Mouse (Mus musculus) gastrocnemius, adult 18-20 months (tissue): ENCODE measurements around the gene Olfr697. TPM values are rescaled to one million over a fixed set of nuclear protein-coding genes. Genes with fewer than 3 reads are reported as not detected.
"Not testable (repeated sequence)": the region's sequence is repeated elsewhere in the genome, so short reads cannot be mapped to it uniquely, and the experiment has no call there.

Source experiments
- DNase-seq: peaks from one replicate; pipeline ENCODE4 v3.0.0; 2021; ENCODE audit warnings: low spot score
- long read RNA-seq, 2 experiments: library from polyadenylated mRNA; stranded (forward); transcript quantifications; one replicate each; pipeline ENCODE4 v2.0.0; 2021
- total RNA-seq, 2 experiments: library from RNA; stranded (reverse); gene quantifications; 2 replicates each; pipeline ENCODE4 v1.2.3; 2021

Gene Olfr697
- not detected for total RNA-seq
- long read RNA-seq, experiment 1 = 0 reads
- long read RNA-seq, experiment 2 = 0 reads

DNA sequence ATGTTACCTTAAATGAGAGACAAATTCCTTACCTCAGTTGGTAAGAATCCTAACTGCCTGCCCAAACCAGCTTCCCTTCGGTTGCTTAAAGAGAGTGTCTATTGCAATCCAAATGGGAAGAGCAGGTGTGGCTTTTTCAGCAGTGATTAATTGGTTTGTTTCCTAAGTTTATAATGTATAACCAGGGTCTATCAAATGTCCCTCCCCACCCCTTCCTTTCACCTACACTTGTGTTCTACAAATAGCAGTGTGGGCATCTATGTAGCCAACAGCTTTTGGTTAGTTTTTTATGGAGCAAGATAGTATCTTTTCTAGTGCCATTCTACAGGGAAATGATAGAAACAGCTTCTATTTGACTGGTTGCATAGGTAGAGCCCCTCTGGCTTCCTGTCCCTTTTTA is at the start of gene Olfr697:
TSS of gene Olfr697 (minus strand) at position 101 of the 400 bp plus-strand sequence.
- no peak for DNase-seq

DNA sequence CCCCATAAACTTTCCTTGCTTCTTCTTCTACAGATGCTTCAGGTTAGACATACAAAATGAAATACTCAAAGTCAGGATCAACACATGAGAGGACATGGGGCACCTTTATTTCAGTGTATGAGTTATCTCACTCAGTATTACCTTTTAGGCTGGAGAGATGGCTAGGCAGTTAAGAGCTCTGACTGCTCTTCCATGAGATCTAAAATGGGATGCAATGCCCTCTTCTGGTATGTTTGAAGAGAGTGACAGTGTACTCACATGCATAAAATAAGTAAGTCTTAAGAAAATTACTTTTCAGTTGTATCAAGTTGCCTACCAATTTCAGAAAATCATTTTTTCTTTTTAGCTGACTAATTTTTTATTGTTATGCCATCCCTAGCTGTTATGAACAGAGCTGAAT is 46.1 kb upstream of the Olfr697 start:
- no peak for DNase-seq

DNA sequence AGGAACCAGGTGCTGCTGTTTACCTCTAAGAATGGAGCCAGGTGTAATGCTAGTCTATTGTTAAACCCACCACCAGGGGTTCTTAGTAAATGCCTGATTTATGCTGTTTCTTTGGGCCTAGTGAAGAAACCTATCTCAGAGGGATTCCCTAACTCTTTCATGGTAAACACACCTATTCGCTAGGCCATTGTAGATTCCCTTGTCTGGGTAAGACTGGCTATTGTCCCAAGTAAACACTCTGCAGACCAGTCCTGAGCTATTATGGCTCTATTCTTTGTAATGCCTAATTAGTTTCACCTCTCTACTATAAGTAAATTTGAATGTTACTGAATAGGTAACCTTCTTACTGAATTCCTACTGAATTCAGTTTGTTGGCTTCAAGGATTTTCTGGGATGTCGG is 18.8 kb upstream of the Olfr697 start:
- DNase-seq = not testable (repeated sequence)

DNA sequence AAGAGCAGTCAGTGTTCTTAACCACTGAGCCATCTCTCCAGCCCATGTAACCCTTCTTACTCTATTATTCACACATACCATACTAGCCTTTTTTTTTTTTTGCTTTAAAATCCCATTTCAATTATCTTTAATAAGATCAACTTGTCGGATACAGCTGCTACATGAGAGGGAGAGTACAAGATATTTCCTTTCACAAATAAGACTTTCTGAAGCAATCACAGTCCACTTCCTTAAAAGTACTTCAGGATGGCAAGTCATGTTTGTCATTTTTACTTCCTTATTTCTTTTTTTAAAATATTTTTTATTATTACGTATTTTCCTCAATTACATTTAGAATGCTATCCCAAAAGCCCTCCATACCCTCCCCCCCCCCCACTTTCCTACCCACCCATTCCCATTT is 16.6 kb upstream of the Olfr697 start:
- no peak for DNase-seq

DNA sequence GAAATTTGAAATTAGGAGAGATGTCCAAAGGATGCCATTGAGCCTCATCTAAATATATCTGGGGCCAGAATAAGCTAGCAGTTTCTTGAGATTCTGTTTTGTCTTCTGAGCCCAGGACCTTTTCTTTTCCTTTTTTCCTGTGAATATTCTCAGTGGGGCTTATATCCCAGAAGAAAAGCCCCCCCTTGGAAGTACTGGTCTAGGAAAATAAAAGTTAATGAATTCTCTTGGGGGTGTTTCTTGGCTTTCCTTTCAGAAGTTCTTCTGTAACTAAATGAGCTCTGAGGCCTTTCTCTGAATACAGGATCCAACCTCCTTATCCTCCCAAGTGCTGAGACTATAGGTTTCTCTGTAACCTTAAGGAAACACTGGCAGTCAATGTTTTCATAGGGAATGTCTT is 13.1 kb upstream of the Olfr697 start, which contains the start of gene Olfr698:
TSS of gene Olfr698 (minus strand) at position 101 of the 400 bp plus-strand sequence.
- DNase-seq = no peak

DNA sequence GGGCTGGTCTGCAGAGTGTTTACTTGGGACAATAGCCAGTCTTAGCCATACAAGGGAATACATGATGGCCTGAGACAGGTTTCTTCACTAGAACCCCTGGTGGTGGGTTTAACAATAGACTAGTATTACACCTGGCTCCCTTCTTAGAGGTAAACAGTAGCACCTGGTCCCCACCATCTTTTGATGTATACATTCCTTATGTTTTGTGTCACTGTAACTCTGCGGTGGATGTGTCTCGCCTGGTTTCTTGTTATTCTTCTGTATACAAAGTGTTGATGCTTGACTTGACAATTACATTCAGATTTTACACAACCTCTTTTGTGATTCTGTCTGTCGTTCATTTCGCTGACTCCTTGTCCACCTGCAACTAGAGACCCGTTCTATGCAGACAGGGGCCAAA is 3.6 kb upstream of the Olfr697 start:
- no peak for DNase-seq

DNA sequence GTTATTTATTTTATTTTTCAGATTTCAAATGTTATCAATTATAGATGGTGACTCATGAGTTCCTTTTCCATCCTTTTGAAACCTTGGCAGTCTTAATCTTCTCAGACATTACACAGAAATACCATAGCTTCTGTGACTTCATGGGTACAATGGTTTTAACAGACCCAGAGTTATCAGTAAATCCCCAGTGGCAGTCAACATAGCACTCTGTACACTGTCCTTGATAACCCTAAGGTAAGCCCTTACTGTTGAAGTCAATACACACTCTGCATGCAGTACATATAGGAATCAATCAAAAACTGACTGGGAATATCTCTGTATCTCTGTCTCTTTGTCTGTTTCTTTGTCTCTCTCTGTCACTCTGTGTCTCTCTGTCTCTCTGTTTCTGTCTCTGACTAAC is 5.2 kb downstream of the Olfr697 start:
- DNase-seq = no peak

DNA sequence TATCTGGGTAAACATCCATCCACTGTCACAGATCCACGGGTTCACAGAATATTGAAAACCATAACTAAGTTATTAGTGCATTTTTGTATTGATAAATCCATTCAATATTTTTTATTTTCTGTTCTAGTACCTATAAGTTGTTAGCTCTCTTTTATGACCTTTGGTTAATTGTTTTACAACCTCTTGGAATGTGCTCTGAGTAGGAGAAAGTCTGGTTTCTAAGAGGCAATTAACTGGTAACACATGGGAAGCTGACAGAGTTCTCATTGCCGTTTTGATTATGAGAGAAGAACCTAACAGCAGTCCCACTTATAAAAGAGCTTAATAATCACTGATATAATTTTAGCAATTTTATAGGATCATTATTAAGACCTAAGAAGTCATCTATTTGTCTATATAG is 8.5 kb downstream of the Olfr697 start:
- DNase-seq = no peak

DNA sequence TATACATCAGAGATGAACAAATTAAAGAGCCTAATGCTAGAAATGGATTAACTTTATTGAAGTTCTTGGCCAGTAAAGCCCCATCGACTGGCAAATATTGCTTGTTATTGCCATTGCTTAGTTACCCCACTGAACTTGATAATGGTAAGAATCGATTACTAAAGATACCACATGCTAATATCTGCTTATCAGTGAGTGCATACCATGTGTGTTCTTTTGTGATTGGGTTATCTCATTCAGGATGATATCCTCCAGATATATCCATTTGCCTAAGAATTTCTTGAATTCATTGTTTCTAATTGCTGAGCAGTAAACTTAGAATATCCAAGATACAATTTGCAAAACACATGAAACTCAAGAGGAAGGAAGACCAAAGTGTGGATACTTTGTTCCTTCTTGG is 16.6 kb downstream of the Olfr697 start:
- not testable (repeated sequence) for DNase-seq

DNA sequence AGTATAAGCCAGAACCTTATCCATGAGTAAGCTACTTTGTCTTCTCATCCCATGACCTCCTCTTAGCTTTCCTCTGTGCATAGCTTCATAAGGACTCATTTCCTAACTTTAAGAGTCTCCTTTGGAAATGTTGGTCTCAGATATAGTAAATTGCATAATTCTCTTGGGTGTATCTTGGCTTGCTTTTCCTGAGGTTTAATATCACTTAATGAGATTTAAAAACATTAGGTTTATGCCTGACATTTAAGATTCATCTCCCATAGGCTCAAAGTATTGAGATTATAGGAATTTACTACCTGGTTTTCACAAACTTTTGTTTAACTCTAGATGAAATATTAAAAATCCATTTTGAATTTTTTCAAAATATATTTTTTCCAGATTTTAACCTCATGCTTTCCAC is 25.9 kb downstream of the Olfr697 start, which contains the start of gene Olfr695:
TSS of gene Olfr695 (minus strand) at position 101 of the 400 bp plus-strand sequence.
- DNase-seq = no peak

DNA sequence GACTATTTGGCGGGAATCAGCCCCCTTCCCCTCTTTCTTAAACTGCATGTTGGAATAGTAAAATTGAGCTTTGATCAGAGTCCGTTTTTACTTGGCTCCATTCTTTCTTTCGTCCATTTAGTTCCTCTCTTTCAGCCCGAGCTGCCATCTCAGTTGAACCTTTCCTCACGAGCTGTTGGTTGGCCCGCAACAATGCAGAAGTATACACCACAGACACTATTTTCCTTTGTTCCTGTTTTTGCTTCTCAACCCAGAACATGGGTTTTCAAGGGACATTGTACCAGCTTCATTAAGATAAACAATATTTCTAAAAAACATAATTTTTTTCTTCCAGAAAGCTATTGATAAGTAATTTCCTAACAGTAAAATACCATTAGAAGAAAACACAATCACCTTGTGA is 30.8 kb downstream of the Olfr697 start:
- DNase-seq = no peak

DNA sequence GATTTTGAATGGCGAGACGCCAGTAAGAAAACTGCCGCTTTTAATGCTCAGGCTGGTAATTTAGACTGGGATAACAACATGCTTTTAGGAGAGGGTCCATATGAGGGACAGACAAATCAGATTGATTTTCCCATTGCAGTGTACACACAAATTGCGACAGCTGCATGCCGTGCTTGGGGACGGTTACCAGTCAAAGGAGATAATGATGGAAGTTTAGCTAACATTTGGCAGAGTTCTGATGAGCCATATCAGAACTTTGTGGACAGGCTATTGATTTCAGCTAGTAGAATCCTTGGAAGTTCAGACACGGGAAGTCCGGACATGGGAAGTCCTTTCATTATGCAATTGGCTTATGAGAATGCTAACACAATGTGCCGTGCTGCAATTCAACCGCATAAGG is 34.5 kb downstream of the Olfr697 start:
- DNase-seq = not testable (repeated sequence)

DNA sequence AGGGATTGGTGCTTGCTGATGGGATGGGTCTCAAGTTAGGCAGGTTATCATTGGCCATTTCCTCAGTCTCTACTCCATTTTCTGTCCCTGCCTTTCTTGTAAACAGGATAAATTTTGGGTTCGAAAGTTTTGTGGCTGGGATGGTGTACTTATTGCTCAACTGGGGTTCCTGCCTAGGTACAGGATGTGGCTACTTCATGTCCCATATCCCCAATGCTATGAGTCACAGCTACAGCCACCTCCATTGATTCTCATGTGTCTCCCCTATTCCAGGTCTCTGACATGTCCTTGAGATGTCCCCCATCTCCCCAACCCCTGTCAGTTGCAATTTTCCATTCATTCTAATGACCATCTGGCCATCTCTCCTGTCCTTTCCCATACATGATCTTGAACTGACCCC is 45.4 kb downstream of the Olfr697 start:
- no peak for DNase-seq

DNA sequence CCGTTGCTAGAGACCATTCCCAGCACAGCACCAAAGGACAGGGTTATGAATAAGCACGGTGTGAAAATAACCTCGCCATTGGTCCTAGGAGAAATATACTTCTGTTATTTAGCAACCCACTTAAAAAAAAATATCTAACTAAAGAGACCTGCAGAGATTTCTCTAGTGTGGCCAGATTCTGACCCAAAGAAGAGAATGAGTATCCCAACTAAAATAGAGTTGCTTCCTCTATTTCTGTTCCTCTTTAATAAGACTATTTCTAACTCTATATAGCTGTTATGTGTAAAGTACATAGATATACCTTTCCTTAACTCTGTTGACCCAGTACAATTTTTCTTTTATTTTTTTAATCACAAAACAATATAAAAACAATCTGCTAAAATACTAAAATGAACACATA is 49.3 kb downstream of the Olfr697 start:
- no peak for DNase-seq

DNA sequence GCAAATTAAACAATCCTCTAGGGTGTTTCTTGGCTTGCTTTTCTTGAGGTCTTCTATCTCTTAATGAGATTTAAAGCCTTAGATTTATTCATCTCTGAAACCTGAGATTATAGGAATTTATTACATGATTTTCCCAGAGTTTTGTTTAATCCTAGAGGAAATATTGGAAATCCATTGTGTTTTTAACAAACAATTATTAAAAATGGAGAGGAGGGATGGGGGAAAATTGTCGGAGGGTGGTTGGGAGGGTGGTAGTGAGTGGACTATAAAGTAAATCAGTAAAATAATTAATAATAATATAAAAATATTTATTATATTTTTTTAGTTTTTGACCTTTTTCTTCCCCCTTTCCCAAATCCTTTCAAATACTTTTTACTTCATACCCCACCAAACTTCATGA is 50.5 kb downstream of the Olfr697 start, which contains the start of gene Olfr694:
TSS of gene Olfr694 (minus strand) at position 101 of the 400 bp plus-strand sequence.
- DNase-seq = no peak

Other genes starting within 250 kb of the Olfr697 start
- not detected for gene Olfr693, start 61.9 kb downstream of the Olfr697 start, total RNA-seq
- not detected for gene Olfr694, start 50.6 kb downstream of the Olfr697 start, total RNA-seq
- gene Olfr695, start 26.0 kb downstream of the Olfr697 start, total RNA-seq = not detected
- not detected for gene Olfr698, start 13.0 kb upstream of the Olfr697 start, total RNA-seq
- not detected for gene Olfr699, start 50.8 kb upstream of the Olfr697 start, total RNA-seq
- not detected for gene Olfr700, start 66.4 kb upstream of the Olfr697 start, total RNA-seq
- not detected for gene Olfr701, start 71.7 kb upstream of the Olfr697 start, total RNA-seq
- gene Olfr702, start 91.5 kb upstream of the Olfr697 start, total RNA-seq = not detected
- gene Olfr703, start 100.9 kb upstream of the Olfr697 start, total RNA-seq = not detected
- not detected for gene Olfr704, start 120.7 kb upstream of the Olfr697 start, total RNA-seq
- not detected for gene Olfr705, start 134.4 kb upstream of the Olfr697 start, total RNA-seq
- not detected for gene Olfr706, start 145.7 kb upstream of the Olfr697 start, total RNA-seq
- not detected for gene Olfr707, start 158.8 kb upstream of the Olfr697 start, total RNA-seq
- gene Olfr1532-ps1, start 165.6 kb upstream of the Olfr697 start, total RNA-seq = not detected
- not detected for gene Olfr709-ps1, start 189.8 kb upstream of the Olfr697 start, total RNA-seq
- not detected for gene Olfr710, start 205.9 kb upstream of the Olfr697 start, total RNA-seq
- gene Olfr6, start 221.5 kb upstream of the Olfr697 start, total RNA-seq = not detected
- not detected for gene Olfr711, start 233.0 kb upstream of the Olfr697 start, total RNA-seq